Mouse (Mus musculus) induced T-regulatory cell, adult 2 months (primary cell): ENCODE data around the gene Ninl.
A peak's percentile ranks its signal among the peaks of the same experiment; 100 is the strongest.
"Not testable (repeated sequence)": the region's sequence is repeated elsewhere in the genome, so short reads cannot be mapped to it uniquely, and the experiment has no call there.

Experiments
- DNase-seq: peaks from one replicate; pipeline ENCODE4 v3.0.0-alpha.2; 2012; ENCODE audit warnings: low read depth

Gene Ninl

DNA sequence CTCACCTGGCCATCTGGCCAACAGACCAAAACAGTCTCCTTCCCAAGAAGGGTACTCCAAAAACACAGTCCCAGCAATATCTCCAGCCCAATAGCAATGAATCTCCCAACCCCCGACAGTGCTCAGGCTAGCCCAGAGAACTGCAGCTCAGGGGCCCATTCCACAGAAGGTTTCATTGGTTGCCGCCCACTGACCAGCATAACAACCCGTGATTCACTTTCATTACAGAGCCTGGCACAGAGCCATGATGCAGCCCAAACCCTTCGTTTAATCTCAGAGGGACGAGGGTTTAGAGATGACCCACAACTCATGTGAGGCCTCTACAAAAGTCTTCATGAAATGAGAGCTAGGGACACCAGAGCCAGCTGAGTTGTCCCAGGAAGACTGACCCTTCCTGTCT is 90.4 kb downstream of the Ninl start:
- no peak for DNase-seq

GRCm38 (mm10) chr2:150947880-150948611 is 91.1 kb downstream of the Ninl start:
- not testable (repeated sequence) for DNase-seq

GRCm38 (mm10) chr2:150947341-150947740 is 91.8 kb downstream of the Ninl start:
- DNase-seq: not testable (repeated sequence)

GRCm38 (mm10) chr2:150944017-150944416 is 95.2 kb downstream of the Ninl start:
- no peak for DNase-seq

DNA sequence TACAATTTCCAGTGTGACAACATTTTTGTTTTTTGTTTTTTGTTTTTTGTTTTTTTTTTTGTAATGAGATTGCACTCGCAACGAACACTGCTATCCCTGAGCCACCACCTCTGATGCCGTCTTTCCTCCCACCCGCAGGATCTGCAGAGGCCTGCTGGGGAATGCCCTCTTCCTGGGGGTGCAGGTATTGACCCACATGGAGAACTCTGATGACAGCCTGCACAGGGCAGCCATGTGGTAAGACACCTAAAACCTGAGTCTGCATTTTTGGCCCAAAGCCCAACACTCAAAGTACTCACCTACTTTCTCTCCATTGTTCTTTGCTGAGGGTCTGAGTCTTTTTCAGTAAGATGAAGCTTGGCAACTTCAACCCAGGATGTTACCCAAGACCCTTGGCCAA is 104.5 kb downstream of the Ninl start:
- DNase-seq: no peak

GRCm38 (mm10) chr2:150933482-150933881 is 105.7 kb downstream of the Ninl start:
- no peak for DNase-seq

DNA sequence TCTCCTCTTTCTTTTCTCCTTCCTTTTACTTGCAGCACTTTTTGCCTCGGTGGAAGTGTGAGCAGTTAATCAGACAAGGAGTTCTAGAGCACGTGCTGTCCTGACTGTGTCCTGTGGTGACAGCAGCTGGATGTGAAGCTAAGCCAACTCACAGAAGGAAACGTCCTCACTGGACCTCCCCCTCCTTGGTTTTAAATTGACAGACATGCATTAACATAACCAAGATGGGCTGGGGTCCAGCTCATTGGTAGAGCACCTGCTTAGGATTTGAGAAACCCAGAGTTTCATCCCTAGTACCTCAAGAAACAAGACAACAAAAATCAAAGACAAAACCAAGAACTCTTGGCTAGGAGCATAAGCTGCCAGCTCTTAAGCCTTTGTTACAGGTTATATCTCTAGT is 108.4 kb downstream of the Ninl start:
- no peak for DNase-seq

DNA sequence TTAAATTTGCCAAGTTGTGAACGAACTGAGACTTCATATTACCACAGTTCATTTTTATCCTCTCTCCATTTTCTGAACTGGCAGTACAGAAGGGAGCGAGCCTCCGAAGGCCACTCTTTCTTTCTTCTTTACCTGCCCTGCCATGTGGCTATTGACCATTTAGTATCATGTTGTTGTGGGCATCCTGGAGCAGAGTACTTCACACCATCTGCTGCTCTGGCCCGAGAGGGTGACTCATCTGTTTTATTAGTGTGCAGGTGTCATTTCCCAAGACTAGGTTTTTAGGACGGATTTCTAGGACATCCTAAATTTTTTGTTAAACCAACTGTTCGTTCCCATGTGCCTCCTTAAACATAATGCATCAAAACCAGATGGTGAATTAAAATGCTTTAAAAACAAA is 110.0 kb downstream of the Ninl start:
- DNase-seq: no peak

GRCm38 (mm10) chr2:150927038-150927720 is 112.0 kb downstream of the Ninl start:
- DNase-seq: peak; percentile 52

DNA sequence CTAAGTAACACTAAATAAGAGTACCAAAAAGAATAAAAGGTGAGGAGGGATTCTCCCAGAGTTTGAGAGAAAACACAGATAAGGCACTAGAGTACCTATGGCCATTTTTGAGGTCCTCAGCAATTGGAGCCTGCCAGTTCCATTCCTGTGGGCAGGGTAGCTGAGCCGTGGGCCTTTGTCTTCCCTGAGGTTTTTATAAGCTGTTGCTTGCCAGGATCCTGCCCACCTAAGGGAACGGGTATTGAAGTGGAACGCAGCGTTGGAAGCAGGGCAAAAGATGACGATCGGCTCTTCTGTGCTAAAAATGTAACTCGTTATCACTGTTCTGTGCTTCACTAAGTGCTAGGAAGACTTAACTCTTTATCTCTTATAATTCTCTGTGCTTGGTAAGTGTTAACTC is 115.7 kb downstream of the Ninl start:
- DNase-seq: no peak

DNA sequence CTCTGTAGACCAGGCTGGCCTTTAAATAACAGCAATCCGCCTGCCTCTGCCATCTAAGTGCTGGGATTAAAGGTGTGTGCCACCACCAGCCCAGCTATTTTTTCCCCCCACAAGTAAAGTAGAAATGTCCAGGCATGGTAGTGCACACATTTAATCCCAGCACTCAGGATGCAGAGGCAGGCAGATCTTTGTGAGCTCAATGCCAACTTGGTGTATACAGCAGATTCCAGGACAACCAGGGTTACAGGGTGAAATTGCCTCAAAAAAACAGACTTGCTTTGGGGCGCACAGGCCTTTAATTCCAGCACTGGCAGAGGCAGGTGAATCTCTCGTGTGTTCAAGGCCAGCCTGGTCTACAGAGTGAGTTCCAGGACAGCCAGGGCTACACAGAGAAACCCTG is 116.2 kb downstream of the Ninl start:
- DNase-seq: no peak

- no peak for DNase-seq
Observed at GRCm38 (mm10) chr2:150922165-150922564, 117.0 kb downstream of the Ninl start.

DNA sequence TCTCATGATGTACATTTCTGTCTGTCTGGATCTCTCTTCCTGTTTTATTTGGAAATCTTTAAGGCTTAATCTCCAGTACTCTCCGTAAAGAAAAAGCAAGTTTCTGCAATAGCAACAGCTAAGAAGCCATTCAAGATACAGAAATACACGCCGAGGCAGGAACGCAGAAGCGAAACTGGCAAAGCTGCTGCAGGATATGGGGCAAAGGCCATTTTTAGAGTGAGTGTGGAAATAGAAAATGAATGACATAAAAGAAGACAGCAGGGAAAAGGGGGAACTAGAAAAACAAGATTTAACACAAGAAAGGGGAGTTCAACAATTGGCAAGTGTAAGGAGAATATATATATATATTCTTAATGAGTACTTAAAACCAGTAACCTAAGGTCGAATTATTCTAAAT is 117.5 kb downstream of the Ninl start:
- DNase-seq: no peak

DNA sequence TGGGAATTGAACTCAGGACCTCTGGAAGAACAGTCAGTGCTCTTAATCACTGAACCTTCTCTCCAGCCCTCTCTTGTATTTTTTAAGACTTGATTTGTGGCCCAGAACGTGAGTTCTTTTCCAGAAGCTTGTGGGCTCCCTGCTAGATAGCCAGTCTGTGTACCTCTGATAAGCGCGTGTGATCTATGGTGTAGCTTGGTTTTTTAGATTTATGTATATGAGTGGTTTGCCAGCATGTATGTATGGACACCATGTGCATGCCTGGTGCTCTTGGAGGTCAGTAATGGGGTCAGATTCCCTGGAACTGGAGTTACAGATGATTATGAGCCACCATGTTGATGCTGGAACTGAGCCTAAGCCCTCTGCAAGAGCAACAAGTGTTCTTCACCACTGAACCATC is 118.6 kb downstream of the Ninl start:
- DNase-seq: no peak

DNA sequence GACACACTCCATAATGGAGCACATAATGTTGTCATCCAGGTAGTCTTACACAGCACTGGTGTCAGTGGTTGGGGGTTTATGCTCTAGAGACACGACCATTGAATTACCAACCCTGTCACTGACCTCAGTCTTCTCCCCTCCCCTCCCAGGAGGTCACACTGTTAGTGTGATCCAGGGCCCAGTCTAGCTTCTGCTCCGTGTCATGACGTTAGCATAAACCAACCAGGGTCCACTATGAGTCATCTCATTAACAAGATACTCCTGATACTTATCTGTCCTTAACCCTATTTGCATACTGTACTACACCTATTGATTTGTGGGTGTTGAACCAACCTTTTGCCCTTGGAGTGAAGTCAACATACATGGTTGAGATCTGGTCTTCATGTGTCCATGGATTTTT is 120.5 kb downstream of the Ninl start:
- DNase-seq: peak; percentile 57

- DNase-seq: no peak
Observed at GRCm38 (mm10) chr2:150915786-150916185, 123.4 kb downstream of the Ninl start.

GRCm38 (mm10) chr2:150914781-150915515 is 124.2 kb downstream of the Ninl start:
- DNase-seq: no peak

DNA sequence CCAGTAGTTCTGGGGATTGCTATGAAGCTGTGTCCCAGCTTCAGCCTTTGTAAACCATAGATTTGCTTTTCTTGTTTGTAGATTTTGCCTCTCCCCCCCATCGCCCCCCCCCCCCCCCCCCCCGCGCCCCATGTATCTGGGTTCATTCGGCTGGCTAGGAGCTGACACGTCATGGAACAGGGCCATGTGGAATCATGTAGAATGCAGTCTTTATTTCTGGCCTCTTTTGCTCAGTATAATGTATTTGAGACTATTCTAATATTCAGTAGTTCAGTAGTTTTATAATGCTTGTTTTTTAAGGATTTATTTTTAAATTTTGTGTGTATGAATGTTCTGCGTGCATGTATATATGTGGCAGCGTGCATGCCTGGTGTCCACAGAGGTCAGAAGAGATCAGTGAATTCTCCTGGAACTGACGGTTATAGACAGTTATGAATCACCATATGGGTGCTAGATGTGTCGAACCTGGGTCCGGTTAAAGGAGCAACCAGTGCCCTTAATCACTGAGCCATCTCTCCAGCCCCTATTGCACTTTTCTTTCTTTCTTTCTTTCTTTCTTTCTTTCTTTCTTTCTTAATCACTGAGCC is 128.8 kb downstream of the Ninl start:
- peak; percentile 52 for DNase-seq

DNA sequence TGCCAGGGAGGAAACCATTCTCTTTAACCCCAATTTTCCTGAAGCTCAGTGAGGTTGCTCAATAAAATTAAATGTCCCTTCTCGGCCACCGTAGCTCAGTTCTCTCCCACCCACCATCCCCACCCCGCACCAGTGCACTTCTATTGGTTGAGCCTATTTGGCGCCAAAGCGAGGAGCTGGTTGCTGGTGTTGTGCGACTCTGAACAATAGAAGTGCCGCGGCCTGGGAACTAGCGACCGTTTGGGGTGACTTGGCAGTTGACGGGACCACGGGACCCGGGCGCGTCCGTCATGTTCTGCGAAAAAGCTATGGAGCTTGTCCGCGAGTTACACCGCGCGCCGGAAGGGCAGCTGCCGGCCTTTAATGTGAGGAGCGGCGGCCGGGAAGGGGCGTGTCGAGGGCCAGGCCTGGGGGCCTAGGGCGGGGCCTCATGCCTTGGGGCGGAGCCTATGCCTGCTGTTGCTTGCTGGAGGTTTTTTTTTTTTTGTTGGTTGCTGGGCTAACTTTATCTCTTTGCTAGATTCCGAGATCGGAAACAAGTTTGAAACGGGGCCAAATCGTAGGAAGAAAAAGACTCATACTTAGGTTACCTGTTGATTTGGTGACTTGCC is 129.6 kb downstream of the Ninl start:
- peak; percentile 96 for DNase-seq

DNA sequence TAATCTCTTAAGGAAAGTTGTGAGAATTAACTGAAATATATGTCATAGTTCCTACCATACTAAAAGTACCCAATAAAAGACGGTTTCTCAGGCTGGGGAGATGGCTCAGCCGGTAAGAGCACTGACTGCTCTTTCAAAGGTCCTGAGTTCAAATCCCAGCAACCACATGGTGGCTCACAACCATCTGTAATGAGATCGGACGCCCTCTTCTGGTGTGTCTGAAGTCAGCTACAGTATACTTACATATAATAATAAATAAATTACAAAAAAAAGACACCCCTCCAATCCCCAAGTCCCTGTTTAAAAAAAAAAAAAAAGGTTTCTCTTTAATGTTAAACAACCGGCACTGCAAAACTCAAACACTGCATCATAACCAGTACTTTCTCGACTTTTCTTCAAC is 130.3 kb downstream of the Ninl start:
- DNase-seq: not testable (repeated sequence)

DNA sequence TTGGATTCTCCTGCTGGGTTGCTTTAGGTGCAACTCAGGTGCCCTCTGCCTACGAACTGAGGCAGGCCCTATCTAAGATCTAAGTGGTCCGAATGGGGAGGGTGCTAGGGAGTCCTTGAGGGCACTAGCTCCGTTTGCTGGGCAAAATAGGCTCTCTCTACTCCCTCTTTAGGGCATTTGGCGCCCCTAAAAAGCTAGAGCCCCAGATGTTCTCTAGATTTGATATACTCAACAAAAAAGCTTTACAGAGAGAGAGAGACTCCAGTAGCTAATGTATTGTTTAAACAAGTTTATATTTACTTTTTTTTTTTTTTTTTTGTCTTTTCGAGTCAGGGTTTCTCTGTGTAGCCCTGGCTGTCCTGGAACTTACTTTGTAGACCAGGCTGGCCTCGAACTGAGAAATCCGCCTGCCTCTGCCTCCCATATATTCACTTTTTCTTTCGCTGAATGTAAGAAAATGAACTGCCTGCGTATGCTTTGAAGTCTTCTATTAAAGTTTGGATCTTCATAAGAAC is 134.2 kb downstream of the Ninl start, which contains the start of gene Gins1:
TSS of gene Gins1 (plus strand) at position 465 of the 515 bp plus-strand sequence.
- DNase-seq: no peak
